Mouse (Mus musculus) embryonic facial prominence, embryonic 14.5 days (tissue): ENCODE measurements around the gene Cgnl1. TPM values are rescaled to one million over a fixed set of nuclear protein-coding genes. Genes with fewer than 3 reads are reported as not detected.

ENCODE experiments used
- ATAC-seq: fragments of 200-750 bp; cut with Nextera tagmentation; 2 replicates; pipeline ENCODE4 v1.8.0; 2017; ENCODE audit warnings: low read depth, moderate number of reproducible peaks, moderate TSS enrichment
- DNase-seq: peaks from one replicate; pipeline ENCODE4 v3.0.0-alpha.2; 2015; ENCODE audit warnings: low spot score
- H3K27ac ChIP-seq: fragments of 300-500 bp; sonication (generic); replicated peaks from 2 replicates; pipeline ENCODE4 v1.5.1; 2014; ENCODE audit warnings: low read depth, mild to moderate bottlenecking, low read length, moderate library complexity
- H3K27me3 ChIP-seq: fragments of 300-500 bp; sonication (generic); replicated peaks from 2 replicates; pipeline ENCODE4 v1.6.1; 2014; ENCODE audit warnings: low read length; ENCODE audit not compliant: control insufficient read depth, insufficient read depth
- H3K36me3 ChIP-seq: fragments of 300-500 bp; sonication (generic); 2 replicates; pipeline ENCODE4 v1.6.1; 2014; ENCODE audit warnings: low read length, mixed read lengths; ENCODE audit not compliant: control insufficient read depth, insufficient read depth
- H3K4me1 ChIP-seq: fragments of 300-500 bp; sonication (generic); 2 replicates; pipeline ENCODE4 v1.6.1; 2014; ENCODE audit warnings: antibody characterized with exemption, low read length; ENCODE audit not compliant: control insufficient read depth, insufficient read depth
- H3K4me2 ChIP-seq: fragments of 300-500 bp; sonication (generic); 2 replicates; pipeline ENCODE4 v1.6.1; 2014; ENCODE audit warnings: low read depth, mild to moderate bottlenecking, low read length, moderate library complexity, mixed read lengths
- H3K4me3 ChIP-seq: fragments of 300-500 bp; sonication (generic); 2 replicates; pipeline ENCODE4 v1.5.1; 2014; ENCODE audit warnings: low read depth, mild to moderate bottlenecking, low read length
- H3K9ac ChIP-seq: fragments of 300-500 bp; sonication (generic); 2 replicates; pipeline ENCODE4 v1.6.1; 2014; ENCODE audit warnings: low read depth, mild to moderate bottlenecking, low read length, moderate library complexity, mixed read lengths
- H3K9me3 ChIP-seq: fragments of 300-500 bp; sonication (generic); 2 replicates; pipeline ENCODE4 v1.6.1; 2016; ENCODE audit warnings: low read length; ENCODE audit not compliant: control insufficient read depth
- WGBS: fragments of 180-500 bp; shearing (Covaris S2); extraction: QIAGEN DNeasy Blood & Tissue Kit; methylation state at CpG from one replicate; pipeline ENCODE4 v1.1.7; 2014; 5-methylcytosine and 5-hydroxymethylcytosine counted together
- polyA plus RNA-seq: library from polyadenylated mRNA; unstranded; fragments of >200 nt; fragmentation: Nextera tagmentation; extraction: Ambion mirVana; gene quantifications from 2 replicates; pipeline ENCODE4 v1.2.1, GENCODE M21; 2014

Cgnl1 gene
- polyA plus RNA-seq, 1 experiment from 2014 or later = 12.6 TPM

DNA sequence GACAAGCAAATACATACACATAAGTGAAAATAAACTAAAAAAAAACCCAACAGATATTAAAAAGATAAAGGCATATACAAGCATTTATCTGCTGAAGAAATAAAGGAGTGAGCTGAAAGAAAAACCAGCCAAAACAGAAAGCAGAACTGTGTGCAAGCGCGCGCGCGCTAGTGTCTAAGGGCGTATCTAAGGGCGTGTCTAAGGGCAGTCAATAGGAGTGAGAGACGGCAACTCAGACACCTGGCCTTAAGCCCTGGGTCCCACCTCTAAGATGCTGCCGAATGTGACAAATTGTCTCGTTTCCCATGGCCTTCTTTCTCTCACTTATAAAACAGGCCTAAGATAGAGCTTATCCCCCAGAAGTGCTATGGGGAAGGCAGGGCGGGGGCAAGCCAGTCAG, 6.9 kb downstream of the Cgnl1 start:
- no peak overlapping the region for H3K4me2 ChIP-seq
- no peaks in the 10 kb centered on the region for H3K27me3 ChIP-seq
- 0 out of 2 replicates have a peak, but pooled peaks cover 2% of the 10 kb centered on the region for H3K9me3 ChIP-seq
- H3K27ac ChIP-seq = no peak overlapping the region
- DNase-seq (no peak), ATAC-seq (no peak)
- H3K36me3 ChIP-seq = no peaks in the 10 kb centered on the region
- WGBS = 58% methylated on average over 10 of the region's 11 CpGs
- H3K4me3 ChIP-seq = no peak overlapping the region
- H3K4me1 ChIP-seq = peaks cover 21% of the 10 kb centered on the region
- no peak overlapping the region for H3K9ac ChIP-seq

DNA sequence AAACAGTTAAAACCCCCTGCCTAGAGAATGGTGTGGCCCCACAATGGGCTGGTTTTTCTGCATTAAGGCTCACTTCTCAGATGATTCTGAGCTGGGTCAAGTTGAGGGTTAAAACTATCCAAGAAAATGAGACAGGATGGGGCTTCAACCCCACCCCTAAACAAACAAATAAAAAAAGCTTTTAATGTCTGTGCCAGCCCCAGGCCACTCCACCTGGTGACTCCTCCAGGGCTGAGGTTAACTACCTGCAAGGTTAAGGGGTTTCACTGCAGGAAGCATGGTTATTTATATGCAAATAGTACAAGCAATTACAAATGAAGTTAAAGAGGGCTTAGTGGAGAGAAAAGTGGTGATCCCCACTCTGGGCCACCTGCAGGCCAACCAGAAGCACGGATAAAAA, 8.1 kb downstream of the Cgnl1 start:
- ATAC-seq = no peak
- Histone ChIP-seq H3K27me3 (no peaks in the 10 kb centered on the region), H3K4me2 (no peak overlapping the region), H3K4me1 (peaks cover 24% of the 10 kb centered on the region), H3K4me3 (no peak overlapping the region), H3K9me3 (0 out of 2 replicates have a peak, but pooled peaks cover 2% of the 10 kb centered on the region), H3K36me3 (no peaks in the 10 kb centered on the region), H3K9ac (no peak overlapping the region), H3K27ac (no peak overlapping the region)
- no peak for DNase-seq
- WGBS = 32% methylated on average over 1 of the region's 1 CpGs

DNA sequence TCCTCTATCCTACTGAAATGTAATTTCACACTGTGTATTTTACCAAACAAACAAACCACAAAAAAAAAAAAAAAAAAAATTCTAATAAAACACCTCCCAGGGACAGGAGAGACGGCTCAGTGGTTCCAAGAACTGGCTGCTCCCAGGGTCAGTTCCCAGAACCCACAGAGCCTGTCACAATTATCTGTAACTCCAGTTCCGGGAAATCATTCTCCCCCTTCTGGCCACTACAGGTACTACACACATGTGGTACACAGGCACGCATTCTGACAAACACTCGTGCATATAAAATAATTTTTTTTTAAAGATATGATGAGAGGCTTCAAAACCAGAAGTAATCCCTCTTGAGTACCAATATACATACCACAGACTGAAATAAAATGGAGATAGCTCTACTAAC, 9.7 kb downstream of the Cgnl1 start:
- ATAC-seq = no peak
- 90% methylated on average over 4 of the region's 4 CpGs for WGBS
- no peaks in the 10 kb centered on the region for H3K36me3 ChIP-seq

DNA sequence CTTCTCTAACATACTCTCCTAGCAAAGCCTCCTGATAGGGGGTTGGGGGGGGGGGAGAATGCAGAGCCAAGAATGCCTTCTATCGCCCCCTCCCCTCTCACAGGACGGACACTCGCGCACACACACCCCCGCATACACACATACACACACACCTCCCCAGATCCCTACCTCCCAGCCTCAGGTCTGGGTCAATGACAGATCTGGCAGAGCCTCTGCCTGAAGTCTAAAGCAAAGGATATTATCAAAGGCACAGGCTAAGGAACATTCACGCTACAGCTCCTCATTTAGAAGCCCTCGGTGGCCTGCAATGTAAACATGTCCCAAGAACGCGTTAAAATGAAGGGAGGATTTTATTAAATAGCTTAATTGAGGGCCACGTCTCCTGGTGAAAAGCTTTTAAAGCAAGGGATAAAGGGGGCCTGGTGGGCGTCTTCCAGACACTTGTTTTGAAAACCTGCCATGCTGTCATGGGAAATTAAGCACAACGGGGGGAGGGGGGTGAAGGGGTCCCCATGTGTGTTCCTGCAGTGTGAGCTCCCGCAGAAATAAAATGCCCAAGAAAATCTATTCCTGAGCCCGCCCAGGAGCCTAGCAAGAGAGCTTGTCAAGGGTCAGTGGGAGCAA, 10.8 kb downstream of the Cgnl1 start:
- 0 out of 2 replicates have a peak, but pooled peaks cover 2% of the 10 kb centered on the region for H3K9me3 ChIP-seq
- WGBS = 17% methylated on average over 14 of the region's 14 CpGs
- no peaks in the 10 kb centered on the region for H3K27me3 ChIP-seq
- no peak overlapping the region for H3K4me3 ChIP-seq
- ATAC-seq (no peak), DNase-seq (no peak)
- H3K27ac ChIP-seq = no peak overlapping the region
- no peak overlapping the region for H3K9ac ChIP-seq
- peaks cover 29% of the 10 kb centered on the region for H3K4me1 ChIP-seq
- H3K36me3 ChIP-seq = no peaks in the 10 kb centered on the region
- H3K4me2 ChIP-seq = 0 out of 2 replicates have a peak overlapping the region, but pooled peaks have one; percentile 12

More for the DNA sequence above, 9.7 kb downstream of the Cgnl1 start:
- Histone ChIP-seq H3K4me2 (no peak overlapping the region), H3K4me1 (peaks cover 29% of the 10 kb centered on the region), H3K27me3 (no peaks in the 10 kb centered on the region), H3K9ac (no peak overlapping the region), H3K27ac (no peak overlapping the region), H3K9me3 (0 out of 2 replicates have a peak, but pooled peaks cover 2% of the 10 kb centered on the region), H3K4me3 (no peak overlapping the region)
- DNase-seq = no peak

DNA sequence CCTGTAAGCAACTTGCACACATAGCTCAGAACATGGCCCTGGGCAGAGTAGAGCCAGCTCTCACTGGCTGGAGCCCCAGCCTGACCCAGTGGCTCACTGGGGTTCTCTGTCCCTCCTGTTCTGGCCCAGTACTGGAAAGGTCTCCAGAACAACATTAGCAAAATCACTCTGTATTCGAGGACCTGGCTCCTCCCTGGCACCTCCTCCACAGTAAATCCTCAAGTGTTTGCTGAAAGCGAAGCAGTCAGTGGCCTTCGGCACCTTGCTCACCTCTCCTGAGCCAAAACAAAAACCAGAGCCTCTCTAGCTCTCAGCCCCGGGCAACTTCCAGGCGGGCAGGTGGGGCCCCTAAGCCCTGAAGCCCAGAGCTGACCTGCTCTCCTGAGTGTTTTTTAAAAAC, 11.5 kb downstream of the Cgnl1 start:
- peaks cover 29% of the 10 kb centered on the region for H3K4me1 ChIP-seq
- no peaks in the 10 kb centered on the region for H3K36me3 ChIP-seq
- no peak overlapping the region; the same call in 1 of the 2 replicates for H3K27ac ChIP-seq
- 0 out of 2 replicates have a peak, but pooled peaks cover 2% of the 10 kb centered on the region for H3K9me3 ChIP-seq
- WGBS = 23% methylated on average over 5 of the region's 5 CpGs
- ATAC-seq (no peak), DNase-seq (no peak)
- H3K4me2 ChIP-seq = 0 out of 2 replicates have a peak overlapping the region, but pooled peaks have one; percentile 12
- no peak overlapping the region for H3K4me3 ChIP-seq
- no peaks in the 10 kb centered on the region for H3K27me3 ChIP-seq
- peak overlapping the region; percentile 27; the same call in 1 of the 2 replicates for H3K9ac ChIP-seq

DNA sequence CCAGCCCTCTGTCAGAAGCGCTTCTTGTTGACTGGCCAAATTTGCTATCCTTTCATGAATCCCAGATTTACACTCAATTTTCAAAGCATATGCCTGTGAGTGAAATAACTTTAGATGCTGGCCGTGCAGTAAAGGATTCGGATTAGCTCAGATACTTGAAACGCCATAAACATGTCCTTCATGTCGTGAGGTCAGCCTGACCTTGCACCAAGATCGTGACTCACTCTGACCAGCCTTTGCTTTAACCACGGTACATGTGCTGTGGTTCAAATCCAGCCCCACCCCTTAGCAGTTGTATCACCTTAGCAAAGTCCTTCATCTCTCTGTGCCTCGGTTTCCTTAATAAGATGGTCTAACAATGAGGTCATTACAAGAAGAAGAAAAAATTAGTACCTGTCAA, 14.0 kb downstream of the Cgnl1 start:
- H3K27ac ChIP-seq = no peak overlapping the region
- no peak for DNase-seq
- H3K4me2 ChIP-seq = no peak overlapping the region
- H3K4me3 ChIP-seq = no peak overlapping the region
- no peak for ATAC-seq
- no peak overlapping the region for H3K9ac ChIP-seq
- H3K27me3 ChIP-seq = no peaks in the 10 kb centered on the region
- no peaks in the 10 kb centered on the region for H3K36me3 ChIP-seq
- 62% methylated on average over 8 of the region's 8 CpGs for WGBS
- H3K9me3 ChIP-seq = 0 out of 2 replicates have a peak, but pooled peaks cover 2% of the 10 kb centered on the region
- H3K4me1 ChIP-seq = peaks cover 40% of the 10 kb centered on the region

DNA sequence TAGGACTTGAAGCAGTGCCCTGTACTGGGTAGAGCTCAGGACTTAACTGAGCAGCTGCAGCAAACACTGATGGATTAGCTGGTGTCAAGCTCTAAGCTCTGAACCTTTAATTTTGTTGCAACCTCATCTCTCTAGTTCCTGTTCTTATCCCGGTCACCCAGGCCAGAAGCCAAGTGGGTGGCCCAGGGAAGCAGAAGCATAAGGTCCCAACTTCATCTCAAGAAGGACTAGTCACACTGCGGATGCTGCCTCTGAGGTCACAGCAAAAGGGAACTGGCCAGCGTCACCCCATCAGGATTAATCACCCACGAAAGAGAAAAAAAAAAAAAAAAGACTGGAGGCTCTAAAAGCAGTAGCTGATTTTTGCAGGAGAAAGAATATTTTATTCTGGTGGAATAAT, 14.5 kb downstream of the Cgnl1 start:
- Histone ChIP-seq H3K36me3 (no peaks in the 10 kb centered on the region), H3K4me1 (peaks cover 40% of the 10 kb centered on the region)
- WGBS = 33% methylated on average over 4 of the region's 4 CpGs

DNA sequence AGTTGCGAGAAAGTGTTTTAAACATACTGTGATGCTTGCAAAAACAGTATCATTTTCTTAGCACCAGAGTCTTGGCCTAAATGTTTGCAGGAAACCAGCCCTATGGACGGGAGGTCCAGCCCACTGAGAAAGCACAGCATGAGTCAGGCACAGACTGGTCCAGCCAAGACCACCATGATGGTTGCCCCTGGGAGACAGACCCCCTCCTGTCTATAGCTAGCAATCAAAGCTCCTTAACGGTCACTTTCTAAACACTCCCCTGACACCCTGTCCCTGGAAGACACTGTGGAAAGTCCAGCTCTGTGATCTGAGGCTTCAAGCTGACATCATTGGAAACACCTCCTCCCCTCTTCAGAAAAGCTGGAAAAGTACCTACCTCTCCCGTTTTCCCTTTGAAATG, 17.4 kb downstream of the Cgnl1 start:
- 41% methylated on average over 4 of the region's 4 CpGs for WGBS
- peak; percentile 23 for DNase-seq
- H3K27ac ChIP-seq = peak overlapping the region; percentile 63; the same call in 1 of the 2 replicates
- no peak overlapping the region for H3K9ac ChIP-seq
- no peaks in the 10 kb centered on the region for H3K36me3 ChIP-seq
- no peaks in the 10 kb centered on the region for H3K27me3 ChIP-seq
- H3K4me2 ChIP-seq = no peak overlapping the region
- no peak overlapping the region for H3K4me3 ChIP-seq
- H3K9me3 ChIP-seq = no peaks in the 10 kb centered on the region
- ATAC-seq = no peak
- H3K4me1 ChIP-seq = peaks cover 27% of the 10 kb centered on the region

More for the DNA sequence above, 14.5 kb downstream of the Cgnl1 start:
- 0 out of 2 replicates have a peak, but pooled peaks cover 2% of the 10 kb centered on the region for H3K9me3 ChIP-seq
- no peak overlapping the region for H3K4me3 ChIP-seq
- H3K4me2 ChIP-seq = no peak overlapping the region
- H3K27me3 ChIP-seq = no peaks in the 10 kb centered on the region
- no peak overlapping the region for H3K9ac ChIP-seq
- DNase-seq = no peak
- H3K27ac ChIP-seq = no peak overlapping the region
- no peak for ATAC-seq

DNA sequence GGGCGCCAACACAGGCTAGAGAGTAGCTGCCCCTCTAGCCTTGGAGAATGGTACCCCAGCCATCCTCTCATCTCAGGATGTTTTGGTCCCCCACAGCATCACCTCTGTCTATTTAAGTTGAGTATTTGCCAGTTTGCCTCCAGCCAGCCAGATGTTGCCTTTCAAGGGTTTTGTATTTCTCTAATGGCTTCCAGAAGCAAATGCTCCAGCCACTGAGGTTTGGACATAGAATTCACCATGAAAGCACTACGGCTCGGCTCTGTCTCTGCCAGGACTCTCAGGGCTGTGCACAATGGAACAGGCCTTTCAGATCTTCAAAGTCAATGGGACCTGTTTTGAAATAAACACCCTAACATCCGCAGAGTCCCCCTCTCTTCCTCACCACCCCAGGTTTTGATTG, 17.9 kb downstream of the Cgnl1 start:
- Histone ChIP-seq H3K4me1 (peaks cover 25% of the 10 kb centered on the region), H3K4me2 (no peak overlapping the region), H3K4me3 (no peak overlapping the region), H3K27me3 (no peaks in the 10 kb centered on the region), H3K9me3 (no peaks in the 10 kb centered on the region), H3K9ac (no peak overlapping the region), H3K27ac (peak overlapping the region; percentile 63; the same call in 1 of the 2 replicates), H3K36me3 (no peaks in the 10 kb centered on the region)
- peak; percentile 69 for DNase-seq
- ATAC-seq = no peak; the same call in 1 of the 2 replicates
- 21% methylated on average over 4 of the region's 4 CpGs for WGBS
